Mouse (Mus musculus): ENCODE results near the gene 2900026A02Rik.

2900026A02Rik gene

DNA sequence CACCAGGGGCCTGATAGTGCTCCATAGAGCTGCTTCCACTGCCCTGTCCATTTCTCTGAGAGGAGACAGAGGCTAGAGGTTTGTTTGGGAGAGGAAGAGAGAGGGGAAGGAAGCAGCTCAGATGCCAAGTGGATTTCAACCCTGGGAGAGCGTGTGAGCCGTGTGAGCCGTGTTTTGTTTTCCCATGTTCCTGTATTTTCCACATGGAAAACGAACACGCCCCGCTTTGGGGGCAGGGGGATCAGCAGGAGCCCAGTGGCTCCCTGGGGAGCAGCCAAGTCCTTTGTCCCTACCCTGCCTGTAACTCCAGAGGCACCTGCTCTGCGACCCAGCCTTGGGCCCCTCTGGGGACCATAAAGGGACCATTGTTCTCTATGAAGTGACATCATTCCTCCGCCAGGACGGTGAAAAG is 88.0 kb downstream of the 2900026A02Rik start:
- ChIA-PET CTCF (interaction anchor here (0.5 to 1.9 kb wide), 11 partner anchors 11 to 381 kb away, joined by 3 to 10 read pairs (median 5); no protein-coding TSS in a partner anchor), POLR2A (interaction anchor here in 3 of 4 experiments (0.6 to 1.9 kb wide), 9 partner anchors 10 to 214 kb away, joined by 3 to 6 read pairs (median 3); no protein-coding TSS in a partner anchor)

DNA sequence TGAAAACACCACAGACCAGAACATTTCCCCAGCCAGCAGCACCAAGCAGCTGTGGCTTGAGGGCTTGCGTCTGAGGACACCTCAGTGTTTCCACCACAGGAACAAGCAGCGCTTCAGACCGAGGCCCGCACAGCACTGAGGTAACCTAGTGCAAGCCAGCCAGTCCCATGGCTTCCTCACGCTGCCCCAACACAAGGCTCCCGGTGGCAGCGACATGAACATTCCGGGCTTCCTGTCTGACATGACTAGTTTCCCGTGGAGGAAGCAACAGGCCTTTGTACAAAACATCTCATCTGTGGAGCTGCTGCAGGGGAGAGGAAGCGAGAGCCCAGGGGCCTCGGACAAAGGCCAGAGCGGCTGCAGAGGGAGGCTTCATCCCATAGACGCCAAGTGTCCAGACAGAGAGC is 88.4 kb downstream of the 2900026A02Rik start:
- POLR2A ChIA-PET = interaction anchor here in 3 of 4 experiments (0.6 to 1.9 kb wide), 8 partner anchors 10 to 378 kb away, joined by 3 to 6 read pairs (median 3); no protein-coding TSS in a partner anchor
- CTCF ChIA-PET = interaction anchor here (0.5 to 1.9 kb wide), 11 partner anchors 11 to 381 kb away, joined by 3 to 10 read pairs (median 5); no protein-coding TSS in a partner anchor

DNA sequence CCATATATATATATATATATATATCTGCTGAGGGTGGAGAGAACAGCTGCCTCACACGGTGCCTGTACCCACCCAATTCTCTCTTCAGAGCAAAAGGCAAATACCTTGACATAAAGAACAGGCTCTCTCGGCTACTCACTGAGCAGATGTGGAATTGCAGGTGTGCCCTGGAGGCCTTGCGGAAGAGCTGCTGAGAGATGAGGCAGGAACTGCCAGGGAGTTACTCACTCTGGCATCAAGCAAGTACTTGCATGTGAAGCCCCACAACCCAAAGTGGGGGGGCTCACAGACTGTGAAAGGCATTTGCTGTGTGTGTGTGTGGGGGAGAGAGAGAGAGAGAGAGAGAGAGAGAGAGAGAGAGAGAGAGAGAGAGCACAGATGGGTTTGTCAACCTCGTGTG is 92.6 kb downstream of the 2900026A02Rik start:
- POLR2A ChIA-PET = interaction anchor here in 2 of 4 experiments (0.6 to 1.8 kb wide), 4 partner anchors 9 to 671 kb away, joined by 3 to 5 read pairs (median 3); no protein-coding TSS in a partner anchor
- CTCF ChIA-PET = interaction anchor here (0.6 to 1.8 kb wide), 7 partner anchors 24 to 279 kb away, joined by 3 to 9 read pairs (median 4); partner anchors contain the start of gene Tmem211 (in 1 of the 4)

DNA sequence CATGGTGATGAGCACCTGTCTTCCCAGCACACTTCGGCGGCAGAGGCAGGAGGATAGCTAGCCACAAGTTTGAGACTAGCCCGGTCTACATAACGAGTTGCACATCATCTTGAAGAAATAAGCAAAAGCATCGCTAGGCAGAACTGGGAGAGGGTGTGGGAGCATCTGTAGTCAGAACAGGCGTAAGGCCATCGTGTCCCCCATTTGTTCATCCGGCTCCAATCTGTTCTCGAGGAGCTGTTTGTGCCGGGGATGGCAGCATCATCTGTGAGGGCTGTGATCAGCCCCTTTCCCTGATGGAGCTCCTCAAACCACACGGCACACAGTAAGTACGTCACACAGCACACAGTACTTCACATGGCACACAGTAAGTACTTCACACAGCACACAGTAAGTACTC is 94.6 kb downstream of the 2900026A02Rik start:
- ChIA-PET POLR2A (interaction anchor here in 2 of 4 experiments (0.9 to 1.8 kb wide), 3 partner anchors 10 to 11 kb away, joined by 3 to 7 read pairs (median 3); no protein-coding TSS in a partner anchor), CTCF (interaction anchor here in 3 of 4 experiments (0.8 to 2.1 kb wide), 7 partner anchors 18 to 53 kb away, joined by 3 to 11 read pairs (median 4); no protein-coding TSS in a partner anchor)

DNA sequence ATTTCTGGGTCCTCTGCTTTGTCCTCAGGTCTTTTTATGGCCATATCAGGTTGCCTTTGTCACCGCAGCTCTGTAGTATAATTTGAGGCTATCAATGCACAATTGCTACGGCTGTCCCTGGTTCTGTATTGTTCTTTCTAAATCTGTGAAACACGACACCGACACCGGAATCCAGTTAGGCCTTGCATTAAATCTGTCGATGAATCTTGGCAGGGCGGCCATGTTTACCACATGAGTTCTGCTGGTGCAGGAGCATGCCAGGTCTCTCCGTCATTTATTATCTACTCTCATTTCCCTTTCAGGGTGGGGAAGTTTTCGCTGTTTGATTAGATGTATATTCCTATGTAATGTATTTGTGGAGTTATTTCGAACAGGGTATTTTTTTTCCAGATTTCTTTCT is 97.3 kb downstream of the 2900026A02Rik start:
- CTCF ChIA-PET = interaction anchor here in 1 of 4 experiments (1.5 kb wide), 1 partner anchor 24 kb away, joined by 5 read pairs; no protein-coding TSS in a partner anchor
- POLR2A ChIA-PET = interaction anchor here in 1 of 4 experiments (3.6 kb wide), 1 partner anchor 28 kb away, joined by 25 read pairs; no protein-coding TSS in a partner anchor

DNA sequence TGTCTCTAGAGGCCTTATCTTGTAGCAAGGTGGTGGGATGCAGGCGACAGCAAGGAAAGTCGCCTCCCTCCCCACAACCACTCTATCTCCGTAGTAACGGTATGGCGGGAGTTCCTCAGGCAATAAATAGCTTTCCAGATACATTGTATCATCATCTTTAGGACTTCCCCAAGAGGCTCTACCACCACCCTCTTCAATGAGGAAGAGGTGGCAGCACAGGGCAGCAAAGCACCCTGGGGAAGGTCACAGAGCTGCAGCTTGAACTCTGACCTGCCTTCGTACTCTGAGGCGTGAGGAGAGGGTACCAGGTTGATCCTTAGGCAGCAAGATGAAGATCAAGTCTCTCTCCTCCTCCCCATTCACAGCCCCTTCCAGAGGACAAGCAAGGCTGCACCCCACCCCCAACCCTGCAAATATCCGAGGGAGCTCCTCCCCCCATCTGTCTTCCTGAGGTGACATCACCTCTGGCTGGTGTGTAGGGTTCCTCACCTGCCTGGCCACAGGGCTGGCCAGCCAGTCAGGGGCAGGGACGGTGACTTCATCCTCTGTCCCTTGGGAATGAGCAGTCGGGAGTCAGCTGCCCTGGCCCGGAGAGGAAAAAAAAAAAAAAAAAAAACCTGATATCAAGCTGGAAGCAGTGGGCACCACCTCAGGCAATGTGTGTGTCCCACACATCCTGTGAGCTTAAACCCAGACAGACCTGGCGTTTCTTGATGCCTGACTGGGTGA is 98.5 kb downstream of the 2900026A02Rik start:
- CTCF ChIA-PET = interaction anchor here (0.5 to 2.3 kb wide), 15 partner anchors 9 to 606 kb away, joined by 3 to 10 read pairs (median 5); partner anchors contain the start of gene Tmem211 (in 1 of the 4)
- POLR2A ChIA-PET = interaction anchor here in 3 of 4 experiments (0.6 to 3.6 kb wide), 13 partner anchors 8 to 523 kb away, joined by 3 to 25 read pairs (median 4); no protein-coding TSS in a partner anchor

DNA sequence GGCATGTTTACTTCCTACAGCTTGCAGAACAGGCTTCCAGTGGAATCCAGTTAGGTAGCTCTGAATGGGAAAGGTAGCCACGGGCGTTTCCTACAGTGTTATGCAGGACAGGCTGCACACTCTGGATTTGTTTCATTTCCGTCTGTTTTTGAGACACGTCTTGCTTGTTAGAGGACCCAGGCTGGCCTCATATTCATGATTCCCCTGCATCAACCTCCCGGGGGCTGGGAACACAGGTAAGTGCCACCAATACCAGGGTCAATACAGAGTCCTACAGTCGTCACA is 99.5 kb downstream of the 2900026A02Rik start:
- ChIA-PET POLR2A (interaction anchor here in 2 of 4 experiments (1.0 to 3.6 kb wide), 6 partner anchors 12 to 105 kb away, joined by 3 to 25 read pairs (median 4); partner anchors contain the start of gene Tmem211 (in 1 of the 2)), CTCF (interaction anchor here in 3 of 4 experiments (0.5 to 2.3 kb wide), 9 partner anchors 8 to 459 kb away, joined by 3 to 10 read pairs (median 3); partner anchors contain the start of gene Tmem211 (in 1 of the 3))

DNA sequence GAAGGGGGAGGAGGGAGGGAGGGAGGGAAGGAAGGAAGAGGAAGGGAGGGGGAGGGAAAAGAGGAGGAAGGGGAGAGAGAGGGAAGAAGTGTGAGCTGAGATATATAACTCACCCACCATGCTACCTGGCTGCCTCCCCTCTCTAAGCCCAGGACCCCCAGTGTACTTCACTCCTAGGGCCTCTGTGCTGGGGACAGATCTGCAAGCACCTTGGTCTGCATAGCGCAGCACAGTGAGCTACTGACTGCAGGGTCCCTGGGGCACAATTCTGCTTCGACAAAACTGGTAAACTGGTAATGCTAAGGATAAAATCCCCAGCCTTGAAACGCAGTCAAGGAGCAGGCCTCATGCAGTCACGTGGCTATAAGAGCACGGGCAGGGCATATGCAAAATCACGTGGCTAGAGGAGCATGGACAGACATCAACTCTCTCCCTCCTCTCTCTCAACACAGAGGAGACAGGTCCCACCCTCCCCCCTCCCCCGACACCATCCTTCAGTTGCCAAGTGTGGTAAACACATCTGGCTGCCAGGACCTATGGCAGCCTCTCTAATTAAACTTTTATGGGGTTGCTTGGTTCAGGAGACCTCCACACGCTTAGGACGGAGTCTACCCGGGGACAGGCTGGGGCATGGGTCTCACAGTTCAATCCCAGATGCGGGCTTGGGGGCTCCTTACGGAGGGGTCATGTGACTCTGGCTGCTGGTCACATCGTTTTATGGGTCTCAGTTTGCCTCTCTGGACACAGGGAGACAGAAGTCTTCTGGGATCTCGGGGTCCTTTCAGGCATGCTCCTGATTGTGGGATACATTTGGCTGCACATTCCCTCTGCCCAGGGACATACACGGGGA is 100.1 kb downstream of the 2900026A02Rik start:
- POLR2A ChIA-PET = interaction anchor here in 3 of 4 experiments (0.8 to 3.6 kb wide), 7 partner anchors 12 to 596 kb away, joined by 3 to 25 read pairs (median 3); partner anchors contain the start of gene Tmem211 (in 1 of the 3)

DNA sequence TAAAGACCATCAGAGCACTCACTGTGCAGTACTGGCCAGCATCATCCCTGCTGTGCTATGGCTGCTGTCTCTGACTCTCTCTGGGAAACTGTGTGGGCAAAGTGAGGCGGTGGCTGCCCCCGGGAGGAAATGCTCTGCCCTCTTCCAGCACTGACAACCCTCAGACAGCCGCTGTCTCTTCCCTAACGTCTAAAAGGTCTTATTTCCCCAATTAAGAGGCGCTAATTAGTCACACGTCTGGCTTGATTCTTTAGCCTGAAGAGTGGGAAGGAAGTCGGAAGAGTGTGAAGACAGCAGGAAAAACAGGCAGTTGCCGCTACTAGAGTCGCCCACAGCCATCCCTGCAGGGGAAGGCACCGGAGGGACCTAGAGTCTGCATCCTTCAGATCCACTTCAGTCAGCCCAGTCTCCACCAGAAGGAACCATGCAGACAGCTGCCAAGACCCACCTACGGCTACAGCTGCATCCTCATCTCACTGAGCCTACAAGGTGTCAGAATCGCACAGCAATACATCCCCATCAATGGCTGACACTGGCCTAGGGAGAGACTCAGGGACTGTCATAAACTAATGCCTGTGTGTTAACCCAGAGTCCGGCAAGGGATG is 101.1 kb downstream of the 2900026A02Rik start:
- ChIA-PET CTCF (interaction anchor here in 2 of 4 experiments (0.7 to 2.3 kb wide), 2 partner anchors 21 to 107 kb away, joined by 7 to 22 read pairs; partner anchors contain the start of gene Tmem211 (in 1 of the 2)), POLR2A (interaction anchor here in 2 of 4 experiments (1.1 to 3.6 kb wide), 3 partner anchors 12 to 34 kb away, joined by 3 to 25 read pairs (median 4); no protein-coding TSS in a partner anchor)

More for the DNA sequence above, 100.1 kb downstream of the 2900026A02Rik start:
- CTCF ChIA-PET = interaction anchor here in 3 of 4 experiments (0.6 to 2.3 kb wide), 9 partner anchors 8 to 429 kb away, joined by 3 to 13 read pairs (median 4); partner anchors contain the start of gene Tmem211 (in 1 of the 3)

DNA sequence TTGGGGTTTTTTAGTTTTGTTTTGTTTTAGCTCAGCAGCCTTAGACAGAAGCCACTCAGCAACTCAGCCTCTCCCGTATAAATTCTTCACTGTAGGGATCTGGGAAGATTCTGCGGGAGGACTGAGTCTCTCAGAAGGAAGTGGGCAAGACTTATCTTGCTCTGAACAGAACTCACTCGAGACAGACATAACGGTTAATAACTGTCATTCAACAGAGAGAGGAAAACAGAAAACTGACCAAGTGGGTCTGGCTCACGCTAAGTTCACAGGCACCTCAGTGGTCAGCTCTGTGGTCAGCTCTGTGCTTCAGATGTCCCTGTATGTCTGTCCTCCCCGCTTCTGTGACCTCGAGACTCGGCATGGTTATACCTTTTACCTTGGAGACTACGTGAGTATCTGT is 101.7 kb downstream of the 2900026A02Rik start:
- ChIA-PET POLR2A (interaction anchor here in 2 of 4 experiments (0.7 to 1.7 kb wide), 4 partner anchors 11 to 157 kb away, joined by 3 to 4 read pairs (median 3); no protein-coding TSS in a partner anchor), CTCF (interaction anchor here in 3 of 4 experiments (0.6 to 2.2 kb wide), 6 partner anchors 19 to 251 kb away, joined by 3 to 9 read pairs (median 6); no protein-coding TSS in a partner anchor)

DNA sequence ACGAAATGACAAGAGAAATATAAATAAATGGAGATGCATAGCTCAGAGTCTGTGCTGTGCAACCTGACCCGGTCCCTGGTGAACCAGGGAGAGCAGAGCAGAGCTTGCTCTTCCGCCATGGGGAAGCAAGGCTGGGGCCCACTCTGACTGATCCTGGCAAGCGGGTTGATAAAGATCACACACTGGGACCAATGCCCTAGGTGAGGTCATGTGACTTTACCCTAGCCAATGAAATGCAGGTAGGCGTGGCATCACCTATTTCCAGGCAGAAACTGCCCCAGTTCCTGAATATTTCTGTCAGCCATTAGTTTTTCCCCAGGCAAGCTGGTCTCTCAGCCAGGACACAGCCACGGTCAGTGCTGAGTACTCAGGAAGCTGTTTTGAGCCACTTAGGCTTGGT is 102.3 kb downstream of the 2900026A02Rik start:
- CTCF ChIA-PET = interaction anchor here in 3 of 4 experiments (0.6 to 2.2 kb wide), 9 partner anchors 19 to 250 kb away, joined by 3 to 9 read pairs (median 6); partner anchors contain the start of gene Tmem211 (in 1 of the 3)
- POLR2A ChIA-PET = interaction anchor here in 3 of 4 experiments (0.6 to 1.7 kb wide), 9 partner anchors 11 to 158 kb away, joined by 3 to 5 read pairs (median 3); no protein-coding TSS in a partner anchor

DNA sequence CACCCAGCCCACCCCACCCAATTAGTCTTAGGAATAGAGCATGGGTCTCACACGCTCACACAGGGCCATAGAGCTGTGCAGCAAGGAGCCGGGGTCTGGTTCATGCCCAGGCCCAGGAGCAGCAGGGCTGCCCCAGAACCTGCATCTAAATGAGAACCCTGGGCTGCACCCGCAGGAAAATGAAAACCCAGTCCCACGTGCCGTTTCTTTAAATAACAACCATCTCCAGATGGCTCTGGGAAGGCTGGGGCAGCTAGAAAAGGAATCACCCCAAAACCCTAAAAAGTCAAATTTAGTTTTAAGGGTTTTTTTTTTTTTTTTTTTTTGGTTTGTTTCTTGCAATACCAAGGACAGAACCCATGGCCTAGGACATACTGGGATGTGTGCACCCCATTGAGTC is 103.7 kb downstream of the 2900026A02Rik start:
- POLR2A ChIA-PET = interaction anchor here in 2 of 4 experiments (0.6 to 2.1 kb wide), 3 partner anchors 10 to 596 kb away, joined by 3 to 8 read pairs (median 5); no protein-coding TSS in a partner anchor
- CTCF ChIA-PET = interaction anchor here (0.6 to 2.3 kb wide), 11 partner anchors 9 to 103 kb away, joined by 3 to 14 read pairs (median 4); no protein-coding TSS in a partner anchor

DNA sequence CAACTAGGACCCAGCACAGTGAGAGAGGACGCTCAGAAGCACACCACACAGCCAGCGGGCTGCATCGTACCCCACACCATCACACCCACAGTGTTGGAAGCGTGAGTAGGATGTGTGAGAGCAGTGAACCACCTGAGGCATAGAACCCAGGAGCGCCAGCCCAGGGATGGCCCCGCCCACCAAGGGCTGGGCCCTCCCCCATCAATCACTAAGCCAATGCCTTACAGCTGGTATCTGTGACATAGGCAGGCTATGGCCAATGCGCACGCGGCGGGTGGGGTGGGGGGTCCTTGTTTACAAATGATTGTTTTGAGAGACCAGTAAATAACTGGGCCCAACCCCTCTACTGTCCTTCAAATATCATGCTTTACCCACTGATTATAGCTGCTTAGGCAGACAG is 105.1 kb downstream of the 2900026A02Rik start:
- ChIA-PET CTCF (interaction anchor here (0.5 to 2.3 kb wide), 23 partner anchors 12 to 854 kb away, joined by 3 to 14 read pairs (median 4); partner anchors contain the start of gene Tmem211 (in 3 of the 4)), POLR2A (interaction anchor here in 2 of 4 experiments (0.5 to 2.1 kb wide), 15 partner anchors 10 to 618 kb away, joined by 3 to 8 read pairs (median 3); no protein-coding TSS in a partner anchor)

DNA sequence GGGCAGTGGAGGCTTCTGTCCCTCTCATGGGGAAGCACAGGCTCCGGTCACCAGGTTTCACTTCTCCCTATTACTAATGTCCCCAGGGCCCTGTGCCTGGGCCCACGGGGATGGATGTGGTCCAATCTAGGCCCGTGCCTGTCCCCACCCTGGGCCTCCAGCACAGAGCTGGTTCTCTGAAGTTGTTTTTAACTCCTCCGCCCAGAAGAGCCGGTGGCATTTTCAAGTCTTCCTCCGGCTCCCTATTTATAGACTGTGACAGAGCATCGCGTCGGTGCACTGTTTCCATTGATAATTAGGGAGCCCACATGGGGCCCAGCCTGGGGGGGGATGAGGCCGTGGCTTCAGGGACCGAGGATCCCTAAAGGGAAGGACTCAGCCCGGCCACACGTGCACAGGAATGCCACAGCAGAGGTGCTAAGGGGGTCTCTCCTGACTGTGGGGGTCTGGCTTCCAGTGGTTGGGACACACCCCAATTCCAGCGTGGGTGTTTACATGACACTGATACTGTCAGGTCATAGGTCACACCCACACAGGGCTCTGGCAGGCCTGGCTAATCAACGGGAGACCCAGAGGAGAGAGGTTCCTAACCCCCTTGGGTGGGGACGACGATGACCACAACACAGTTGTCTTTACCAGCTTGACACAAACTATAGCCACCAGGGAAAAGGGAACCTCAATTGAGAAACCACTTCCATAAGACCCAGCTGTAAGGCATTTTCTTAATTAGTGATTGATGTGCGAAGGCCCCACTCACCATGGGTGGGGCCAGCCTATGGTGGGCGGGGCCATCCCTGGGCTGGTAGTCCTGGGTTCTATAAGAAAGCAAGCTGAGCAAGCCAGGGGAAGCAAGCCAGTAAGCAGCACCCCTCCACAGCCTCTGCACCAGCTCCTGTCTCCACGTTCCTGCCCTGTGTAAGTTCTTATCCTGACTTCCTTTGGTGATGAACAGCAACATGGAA is 106.5 kb downstream of the 2900026A02Rik start:
- CTCF ChIA-PET = interaction anchor here (0.6 to 3.0 kb wide), 12 partner anchors 15 to 428 kb away, joined by 3 to 16 read pairs (median 3); partner anchors contain the start of gene Tmem211 (in 1 of the 4)

DNA sequence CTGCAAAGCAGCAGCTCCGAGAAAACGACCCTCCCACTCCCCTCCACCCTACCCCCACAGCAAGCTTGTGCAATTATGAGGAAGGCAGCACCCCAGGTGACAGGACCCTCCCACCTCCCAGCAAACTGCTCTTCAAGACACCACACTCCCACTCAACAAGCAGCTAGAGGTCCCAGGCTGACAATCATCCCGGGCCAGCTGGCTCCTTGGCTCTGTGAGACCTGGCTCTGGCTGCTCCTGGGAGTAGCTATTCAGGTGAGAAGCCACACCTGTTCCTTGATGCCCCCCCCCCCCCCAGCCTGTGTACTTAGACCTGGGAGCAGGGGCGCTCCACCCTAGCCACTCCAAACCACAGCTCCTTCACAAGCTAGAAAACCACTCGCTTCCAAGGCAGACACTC is 107.9 kb downstream of the 2900026A02Rik start:
- CTCF ChIA-PET = interaction anchor here (0.6 to 3.0 kb wide), 15 partner anchors 8 to 195 kb away, joined by 3 to 16 read pairs (median 5); partner anchors contain the start of gene Tmem211 (in 1 of the 4)

More for the DNA sequence above, 106.5 kb downstream of the 2900026A02Rik start:
- POLR2A ChIA-PET = interaction anchor here in 2 of 4 experiments (1.1 to 2.0 kb wide), 6 partner anchors 10 to 41 kb away, joined by 3 to 7 read pairs (median 4); no protein-coding TSS in a partner anchor

More for the DNA sequence above, 107.9 kb downstream of the 2900026A02Rik start:
- POLR2A ChIA-PET = interaction anchor here in 3 of 4 experiments (0.6 to 2.0 kb wide), 6 partner anchors 9 to 67 kb away, joined by 3 to 6 read pairs (median 3); no protein-coding TSS in a partner anchor
